Mouse (Mus musculus) heart, adult 18-20 months (tissue): Measurements from ENCODE around the gene Synj2bp. TPM values are rescaled to one million over a fixed set of nuclear protein-coding genes. Genes with fewer than 3 reads are reported as not detected.
A peak's percentile ranks its signal among the peaks of the same experiment; 100 is the strongest.
"Not testable (repeated sequence)": the region's sequence is repeated elsewhere in the genome, so short reads cannot be mapped to it uniquely, and the experiment has no call there.

Source experiments
- DNase-seq, 2 experiments: peaks; one replicate each; pipeline ENCODE4 v3.0.0; 2021 to 2022; ENCODE audit warnings: mixed read lengths in 1 of 2
- long read RNA-seq, 2 experiments: library from polyadenylated mRNA; stranded (forward); transcript quantifications; one replicate each; pipeline ENCODE4 v2.0.0; 2021
- total RNA-seq, 2 experiments: library from RNA; stranded (reverse); gene quantifications; 2 replicates each; pipeline ENCODE4 v1.2.3; 2021

Synj2bp gene
- 10 to 100 TPM; 41.2 to 41.6 TPM for total RNA-seq
- long read RNA-seq, experiment 1, full-length matches to known transcripts = 30 of 51 reads
- long read RNA-seq, experiment 1, partial matches to known transcripts = 1 of 51 reads
- long read RNA-seq, experiment 1, other reads (novel, unspliced or antisense) = 20 of 51 reads
- long read RNA-seq, experiment 2, full-length matches to known transcripts = 17 of 41 reads
- long read RNA-seq, experiment 2, partial matches to known transcripts = 3 of 41 reads
- long read RNA-seq, experiment 2, other reads (novel, unspliced or antisense) = 21 of 41 reads

- peak; percentile 88 to 89 for DNase-seq
Observed at GRCm38 (mm10) chr12:81532316-81533028, at the start of gene Synj2bp, which contains the start of gene Gm20498. Gene Synj2bp, minus strand, starts transcription at chr12:81532911. Gene Gm20498, minus strand, starts transcription at chr12:81532905.

GRCm38 (mm10) chr12:81568374-81568773 is 35.7 kb upstream of the Synj2bp start, which contains the start of gene Adam21:
Gene Adam21, minus strand, starts transcription at chr12:81568474.
- DNase-seq = no peak

DNA sequence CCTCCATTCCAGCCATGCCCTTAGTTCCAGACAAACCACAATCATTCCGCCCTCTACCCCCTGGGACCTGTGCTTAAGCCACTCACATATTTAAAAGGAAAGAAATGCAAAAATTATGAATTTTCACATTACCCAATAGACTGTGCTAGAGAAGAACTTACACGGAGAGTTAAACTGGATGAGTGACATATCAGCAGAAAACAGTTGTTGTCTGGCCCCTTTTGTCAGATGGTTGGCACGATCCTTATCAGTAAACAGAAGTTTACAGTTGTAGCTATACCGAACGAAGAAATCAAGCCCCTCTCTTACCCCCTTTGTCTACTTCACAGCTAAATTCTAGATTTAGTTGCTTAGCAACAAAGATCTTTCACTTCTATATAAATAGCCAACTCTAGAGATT is 35.2 kb upstream of the Synj2bp start:
- DNase-seq = no peak

- no peak for DNase-seq
Observed at GRCm38 (mm10) chr12:81564173-81564572, 31.5 kb upstream of the Synj2bp start.

DNA sequence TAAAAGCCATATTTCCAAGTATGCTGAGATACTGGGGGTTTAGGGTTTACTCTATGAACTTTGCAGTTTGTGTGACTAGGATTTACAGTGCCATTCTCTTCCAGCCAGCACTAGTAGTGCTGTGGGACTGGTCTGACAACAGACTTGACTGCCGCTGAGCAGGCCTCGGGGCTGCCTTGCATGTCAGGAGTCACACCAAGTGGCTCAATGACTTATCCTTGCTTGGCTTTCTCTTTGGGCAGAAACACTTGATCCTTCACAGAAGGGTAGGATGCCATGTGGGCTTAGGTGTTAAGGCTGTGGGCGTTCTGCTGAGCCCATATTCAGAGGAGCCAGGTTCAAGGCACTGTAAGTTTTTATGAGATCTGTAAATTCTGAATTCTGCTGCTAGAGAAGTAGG is 16.6 kb upstream of the Synj2bp start:
- DNase-seq = no peak

- no peak for DNase-seq
Observed at GRCm38 (mm10) chr12:81547163-81547562, 14.5 kb upstream of the Synj2bp start.

GRCm38 (mm10) chr12:81533029-81533419 is 313 bp upstream of the Synj2bp start:
- DNase-seq = no peak

DNA sequence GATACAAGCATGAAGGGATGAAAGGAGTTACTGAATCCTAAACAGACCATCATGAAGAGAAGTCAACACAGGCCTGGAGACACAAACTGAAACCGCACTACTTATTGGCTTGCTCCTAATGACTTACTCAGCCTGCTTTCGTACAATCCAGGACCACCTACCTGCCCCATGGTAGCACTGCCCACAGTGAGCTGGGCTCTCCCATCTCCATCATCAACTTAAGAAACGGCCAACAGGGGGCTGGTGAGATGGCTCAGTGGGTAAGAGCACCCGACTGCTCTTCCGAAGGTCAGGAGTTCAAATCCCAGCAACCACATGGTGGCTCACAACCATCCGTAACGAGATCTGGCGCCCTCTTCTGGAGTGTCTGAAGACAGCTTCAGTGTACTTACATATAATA is 2.1 kb downstream of the Synj2bp start:
- not testable (repeated sequence) for DNase-seq

GRCm38 (mm10) chr12:81496906-81497305 is 35.8 kb downstream of the Synj2bp start:
- not testable (repeated sequence) for DNase-seq

DNA sequence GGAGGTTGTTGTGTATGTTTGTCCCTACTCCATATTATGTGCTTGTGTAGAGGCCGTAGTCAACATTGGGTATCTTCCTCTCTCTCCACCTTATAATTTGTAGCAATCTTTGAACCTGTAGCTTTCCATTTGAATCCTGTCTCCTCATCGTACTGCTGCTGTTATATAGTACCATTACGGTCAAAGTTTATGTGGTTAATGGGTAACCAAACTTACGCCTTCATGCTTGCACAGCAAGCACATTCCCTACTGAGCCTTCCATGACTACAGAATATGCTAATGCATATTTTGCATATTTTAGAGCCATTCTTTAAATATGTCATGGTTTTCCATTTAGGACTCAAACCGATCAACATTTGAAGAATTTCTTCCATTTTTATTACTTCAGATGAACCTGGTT is 42.2 kb downstream of the Synj2bp start:
- DNase-seq = no peak

DNA sequence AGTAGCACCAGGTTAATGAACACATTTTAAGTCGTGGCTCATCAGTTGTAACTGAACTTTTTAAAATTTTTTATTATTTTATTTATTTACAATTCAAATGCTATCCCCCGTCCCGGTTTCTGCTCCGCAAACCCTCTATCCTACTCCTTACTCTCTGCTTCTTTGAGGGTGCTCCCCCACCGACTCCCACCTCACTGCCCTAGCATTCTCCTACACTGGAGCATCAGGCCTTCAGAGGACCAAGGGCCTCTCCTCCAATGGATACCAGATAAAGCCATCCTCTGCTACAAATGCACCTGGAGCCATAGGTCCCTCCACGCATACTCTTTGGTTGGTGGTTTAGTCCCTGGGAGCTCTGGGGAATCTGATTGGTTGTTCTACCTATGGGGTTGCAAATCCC is 47.4 kb downstream of the Synj2bp start:
- no peak for DNase-seq

DNA sequence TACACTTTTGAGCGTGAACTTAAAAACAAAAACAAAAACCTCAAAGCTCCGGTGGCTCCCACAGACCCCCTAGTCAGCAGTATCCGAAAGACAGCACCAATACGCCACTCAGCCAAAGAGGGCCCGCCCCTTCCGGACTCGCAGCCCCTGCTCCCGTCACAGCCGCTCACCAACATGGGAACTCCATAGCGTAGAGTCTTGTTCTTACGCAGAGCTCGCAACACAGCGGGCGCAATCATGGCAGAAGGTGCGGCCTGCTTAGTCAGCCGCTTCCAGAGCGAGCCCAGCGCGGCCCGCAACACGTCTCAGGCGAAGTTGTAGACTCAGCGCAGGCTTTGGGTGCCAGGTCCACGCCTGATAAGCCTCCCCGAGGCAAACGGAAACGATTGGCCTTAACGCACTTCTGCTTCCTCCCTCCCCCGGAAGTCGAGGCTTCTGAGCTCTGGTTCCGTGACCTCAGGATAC is 48.0 kb downstream of the Synj2bp start, which contains the start of gene Cox16:
Gene Cox16, minus strand, starts transcription at position 401 of the 465 bp plus-strand sequence.
- peak; percentile 93 to 94 for DNase-seq

GRCm38 (mm10) chr12:81484212-81484611 is 48.5 kb downstream of the Synj2bp start:
- no peak for DNase-seq

GRCm38 (mm10) chr12:81483656-81484055 is 49.1 kb downstream of the Synj2bp start:
- DNase-seq = peak in 1 of 2 experiments; percentile 3

- DNase-seq = not testable (repeated sequence)
Observed at GRCm38 (mm10) chr12:81459051-81459450, 73.7 kb downstream of the Synj2bp start.

Other genes with a start within 250 kb of the Synj2bp start
- gene Slc8a3, start 199.7 kb downstream of the Synj2bp start, total RNA-seq = under 1 TPM; 0.17 to 0.21 TPM
- under 1 TPM; 0.20 to 0.49 TPM for gene Gm4787, start 153.4 kb downstream of the Synj2bp start, total RNA-seq
- gene Adam4, start 111.0 kb downstream of the Synj2bp start, total RNA-seq = under 1 TPM; 0.32 to 0.69 TPM
- 10 to 100 TPM; 66.9 to 72.3 TPM for gene Cox16, start 47.8 kb downstream of the Synj2bp start, total RNA-seq
- gene Gm20498, start within 50 bp of the Synj2bp start, total RNA-seq = 10 to 100 TPM; 44.2 to 53.3 TPM
- gene Adam21, start 35.6 kb upstream of the Synj2bp start, total RNA-seq = not detected
- 10 to 100 TPM; 12.2 to 16.2 TPM for gene Med6, start 62.1 kb upstream of the Synj2bp start, total RNA-seq
- 1 to 10 TPM; 2.3 to 2.5 TPM for gene Ttc9, start 98.3 kb upstream of the Synj2bp start, total RNA-seq
- under 1 TPM; 0.05 to 0.28 TPM for gene Map3k9, start 248.3 kb upstream of the Synj2bp start, total RNA-seq